Mouse (Mus musculus) ES-Bruce4 (cell line): ENCODE data around the gene Phpt1.

Experiments
- CTCF ChIP-seq: IDR thresholded peaks from one replicate; pipeline ENCODE4 v1.8.1; 2011; ENCODE audit warnings: low read depth, low read length
- POLR2A ChIP-seq: IDR thresholded peaks from one replicate; pipeline ENCODE4 v1.8.1; 2011; ENCODE audit warnings: low read length; ENCODE audit not compliant: insufficient read depth

- TF ChIP-seq POLR2A (peak; percentile 1), CTCF (no peak)
Observed at GRCm38 (mm10) chr2:25557964-25558360, 17.1 kb downstream of the Phpt1 start.
